Mouse (Mus musculus) bone marrow macrophage, adult 2 months (primary cell): Measurements from ENCODE around the gene Fam160a1. TPM values are rescaled to one million over a fixed set of nuclear protein-coding genes. Genes with fewer than 3 reads are reported as not detected.

ENCODE experiments used
- H3K27ac ChIP-seq: 2 replicates; pipeline ENCODE4 v1.5.1; 2012; ENCODE audit warnings: low read depth, low read length; ENCODE audit not compliant: insufficient read depth
- H3K4me1 ChIP-seq: 2 replicates; pipeline ENCODE4 v1.6.1; 2012; ENCODE audit warnings: low read length; ENCODE audit not compliant: control insufficient read depth, insufficient read depth
- H3K4me3 ChIP-seq: 2 replicates; pipeline ENCODE4 v1.5.1; 2012; ENCODE audit warnings: mild to moderate bottlenecking, low read length, moderate library complexity; ENCODE audit not compliant: insufficient read depth
- CTCF ChIP-seq: IDR thresholded peaks from 2 replicates; pipeline ENCODE4 v1.5.1; 2012; ENCODE audit warnings: low read depth, mild to moderate bottlenecking, low read length, moderate library complexity
- POLR2A ChIP-seq: IDR thresholded peaks from 2 replicates; pipeline ENCODE4 v1.6.1; 2012; ENCODE audit warnings: mild to moderate bottlenecking, low read depth, low read length, borderline replicate concordance
- polyA plus RNA-seq: library from polyadenylated mRNA; stranded (reverse); fragments of >200 nt; gene quantifications from 2 replicates; pipeline ENCODE4 v1.2.4, GENCODE M21; 2012; ENCODE audit not compliant: missing spikeins, insufficient read depth, insufficient read length

Gene Fam160a1
- 0.19 TPM in 1 of 2 replicates, not detected in the other for polyA plus RNA-seq

GRCm38 (mm10) chr3:85817191-85817590 lies at the start of gene Fam160a1:
TSS of gene Fam160a1 (minus strand) at chr3:85817291.
- H3K4me3 ChIP-seq = no peak within 1 kb of the TSS
- H3K27ac ChIP-seq = no peak within 1 kb of the TSS
- H3K4me1 ChIP-seq = no peaks in the 10 kb centered on the region
- TF ChIP-seq POLR2A = no peak
- TF ChIP-seq CTCF = no peak

GRCm38 (mm10) chr3:85863996-85864395 lies 46.9 kb upstream of the Fam160a1 start:
- Histone ChIP-seq H3K4me3 (no peak overlapping the region), H3K27ac (no peak overlapping the region), H3K4me1 (no peaks in the 10 kb centered on the region)
- TF ChIP-seq CTCF = no peak
- TF ChIP-seq POLR2A = no peak

- no peak overlapping the region for H3K27ac ChIP-seq
- no peak for TF ChIP-seq POLR2A
- TF ChIP-seq CTCF = no peak
Measured at GRCm38 (mm10) chr3:85862886-85863285, 45.8 kb upstream of the Fam160a1 start.

GRCm38 (mm10) chr3:85860996-85861395 lies 43.9 kb upstream of the Fam160a1 start:
- Histone ChIP-seq H3K27ac (no peak overlapping the region), H3K4me1 (no peaks in the 10 kb centered on the region), H3K4me3 (no peak overlapping the region)
- TF ChIP-seq POLR2A (no peak), CTCF (no peak)

More at GRCm38 (mm10) chr3:85862886-85863285, 45.8 kb upstream of the Fam160a1 start:
- H3K4me3 ChIP-seq = no peak overlapping the region
- H3K4me1 ChIP-seq = no peaks in the 10 kb centered on the region

- no peak overlapping the region for H3K27ac ChIP-seq
- no peak overlapping the region for H3K4me3 ChIP-seq
- TF ChIP-seq CTCF (no peak), POLR2A (no peak)
- no peaks in the 10 kb centered on the region for H3K4me1 ChIP-seq
Measured at GRCm38 (mm10) chr3:85859311-85859710, 42.2 kb upstream of the Fam160a1 start.

GRCm38 (mm10) chr3:85858140-85859135 lies 41.3 kb upstream of the Fam160a1 start:
- TF ChIP-seq POLR2A = no peak
- no peak for TF ChIP-seq CTCF
- no peak overlapping the region for H3K27ac ChIP-seq
- no peaks in the 10 kb centered on the region for H3K4me1 ChIP-seq
- no peak overlapping the region for H3K4me3 ChIP-seq

- no peak overlapping the region for H3K4me3 ChIP-seq
- H3K4me1 ChIP-seq = no peaks in the 10 kb centered on the region
- TF ChIP-seq POLR2A (no peak), CTCF (no peak)
- H3K27ac ChIP-seq = no peak overlapping the region
Measured at GRCm38 (mm10) chr3:85857083-85857482, 40.0 kb upstream of the Fam160a1 start.

- TF ChIP-seq CTCF (no peak), POLR2A (no peak)
- H3K4me1 ChIP-seq = no peaks in the 10 kb centered on the region
- no peak overlapping the region for H3K4me3 ChIP-seq
- H3K27ac ChIP-seq = no peak overlapping the region
Measured at GRCm38 (mm10) chr3:85855947-85856346, 38.9 kb upstream of the Fam160a1 start.

- no peaks in the 10 kb centered on the region for H3K4me1 ChIP-seq
- H3K4me3 ChIP-seq = no peak overlapping the region
- TF ChIP-seq POLR2A (no peak), CTCF (no peak)
- H3K27ac ChIP-seq = no peak overlapping the region
Measured at GRCm38 (mm10) chr3:85855043-85855442, 38.0 kb upstream of the Fam160a1 start.

- TF ChIP-seq CTCF = no peak
- no peak for TF ChIP-seq POLR2A
- H3K4me1 ChIP-seq = no peaks in the 10 kb centered on the region
Measured at GRCm38 (mm10) chr3:85854143-85854542, 37.1 kb upstream of the Fam160a1 start.

GRCm38 (mm10) chr3:85853715-85854114 lies 36.6 kb upstream of the Fam160a1 start:
- Histone ChIP-seq H3K27ac (no peak overlapping the region), H3K4me3 (no peak overlapping the region), H3K4me1 (no peaks in the 10 kb centered on the region)
- TF ChIP-seq POLR2A (no peak), CTCF (no peak)

More at GRCm38 (mm10) chr3:85854143-85854542, 37.1 kb upstream of the Fam160a1 start:
- no peak overlapping the region for H3K27ac ChIP-seq
- no peak overlapping the region for H3K4me3 ChIP-seq
